Mouse (Mus musculus): ENCODE measurements around the gene D17Wsu92e.

- peak; percentile 21; the same call in 1 of the 2 replicates for TF ChIP-seq CTCF (IDR thresholded peaks at IDR 0.05; ENCODE audit: low read depth)
- no peak for TF ChIP-seq EP300 (IDR thresholded peaks at IDR 0.05; ENCODE audit: low read depth)
Observed at GRCm38 (mm10) chr17:27803752-27804151, 16.7 kb downstream of the D17Wsu92e start.
